Mouse (Mus musculus) G1E (cell line): Measurements from ENCODE around the gene Ccdc73. TPM values are rescaled to one million over a fixed set of nuclear protein-coding genes. Genes with fewer than 3 reads are reported as not detected.
"Not testable (repeated sequence)": the region's sequence is repeated elsewhere in the genome, so short reads cannot be mapped to it uniquely, and the experiment has no call there.

Experiments
- ATAC-seq: 2 replicates; pipeline ENCODE4 v1.8.0; 2016; ENCODE audit warnings: mild to moderate bottlenecking; ENCODE audit not compliant: insufficient number of reproducible peaks, poor library complexity, low FRiP score, severe bottlenecking; ENCODE audit errors: extremely low read depth
- DNase-seq: peaks from one replicate; pipeline ENCODE4 v3.0.0; 2012; ENCODE audit warnings: low spot score
- H3K27me3 ChIP-seq: 2 replicates; pipeline ENCODE4 v1.6.1; 2012; ENCODE audit warnings: mild to moderate bottlenecking, low read length, inconsistent platforms; ENCODE audit not compliant: insufficient read depth
- H3K36me3 ChIP-seq: replicated peaks from 2 replicates; pipeline ENCODE3; 2012; ENCODE audit warnings: mild to moderate bottlenecking, inconsistent platforms
- H3K4me1 ChIP-seq: 2 replicates; pipeline ENCODE4 v1.6.1; 2012; ENCODE audit warnings: low read depth, low read length, inconsistent platforms, mixed read lengths; ENCODE audit not compliant: insufficient read depth
- H3K4me3 ChIP-seq: 2 replicates; pipeline ENCODE4 v1.5.1; 2012; ENCODE audit warnings: low read depth, mild to moderate bottlenecking, inconsistent platforms, low read length, moderate library complexity, mixed read lengths
- H3K9me3 ChIP-seq: replicated peaks from 2 replicates; pipeline ENCODE4 v1.6.1; 2012; ENCODE audit warnings: inconsistent platforms
- CTCF ChIP-seq: IDR thresholded peaks from 2 replicates; pipeline ENCODE4 v1.5.1; 2012; ENCODE audit warnings: low read depth, low read length, inconsistent platforms, mixed read lengths
- GATA1 ChIP-seq: IDR thresholded peaks from 2 replicates; pipeline ENCODE4 v1.6.1; 2012; ENCODE audit warnings: borderline replicate concordance, low read length, inconsistent platforms, mixed read lengths
- GATA2 ChIP-seq: IDR thresholded peaks from 2 replicates; pipeline ENCODE4 v1.6.1; 2012; ENCODE audit warnings: low read depth, low read length, inconsistent platforms, borderline replicate concordance
- POLR2AphosphoS5 ChIP-seq: IDR thresholded peaks from 2 replicates; pipeline ENCODE4 v1.6.1; 2012; ENCODE audit warnings: low read depth, low read length, inconsistent platforms; ENCODE audit not compliant: insufficient replicate concordance
- TAL1 ChIP-seq: conservative IDR thresholded peaks from 2 replicates; pipeline ENCODE4 v1.6.1; 2012; ENCODE audit warnings: low read depth, low read length, inconsistent platforms, mixed read lengths
- polyA plus RNA-seq: library from polyadenylated mRNA; stranded (reverse); fragments of >175 nt; gene quantifications from 2 replicates; pipeline ENCODE4 v1.2.3, GENCODE M21; 2012
- total RNA-seq, 2 experiments: library from RNA; stranded (forward) in 1 of 2; stranded (reverse) in 1 of 2; fragments of 200-1000 nt in 1 of 2; fragments of >200 nt in 1 of 2; fragmentation: Nextera tagmentation in 1 of 2; gene quantifications; 2 replicates each; pipeline ENCODE4 v1.2.3; 2014 to 2017

Ccdc73 gene
- total and polyA plus RNA-seq, 3 experiments: 0.66 to 34.6 TPM; not detected in 1

DNA sequence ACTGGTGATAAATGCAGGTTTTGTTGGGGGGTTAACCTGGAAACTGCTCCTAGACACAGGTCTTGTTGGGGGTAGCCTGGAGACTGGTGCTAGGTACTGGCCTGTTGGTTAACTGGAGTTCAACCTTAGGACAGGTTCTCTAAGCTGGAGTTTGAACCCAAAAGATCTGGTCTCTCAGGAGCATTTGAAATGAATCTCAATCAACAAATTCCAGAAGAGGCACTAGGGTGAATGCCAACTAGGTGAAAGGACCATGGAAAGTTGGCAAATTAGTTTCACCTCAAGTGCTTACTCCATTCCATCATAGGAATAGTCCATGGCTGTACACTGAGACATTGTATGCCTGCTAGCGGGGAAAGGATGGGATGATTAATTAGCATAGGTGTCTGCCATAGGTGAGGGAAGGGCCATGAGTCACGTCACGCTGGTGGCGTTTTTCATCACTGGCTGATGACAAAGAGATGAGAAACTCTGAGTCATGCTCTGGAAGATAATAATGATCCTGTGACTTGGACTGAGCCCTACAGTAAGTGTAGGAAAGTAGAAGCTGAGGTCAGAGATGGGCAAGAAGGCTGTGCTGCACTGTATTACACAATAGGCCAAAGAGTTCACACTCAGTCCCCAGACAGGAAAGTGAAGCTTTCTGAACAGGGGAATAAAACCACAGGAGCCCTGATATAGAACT lies 3.3 kb upstream of the Ccdc73 start:
- Histone ChIP-seq H3K4me3 (no peak overlapping the region), H3K36me3 (no peaks in the 10 kb centered on the region), H3K9me3 (no peaks in the 10 kb centered on the region), H3K4me1 (no peaks in the 10 kb centered on the region), H3K27me3 (0 out of 2 replicates have a peak, but pooled peaks cover 3% of the 10 kb centered on the region)
- ATAC-seq: no peak
- TF ChIP-seq CTCF (no peak), GATA1 (no peak), POLR2AphosphoS5 (no peak), GATA2 (no peak), TAL1 (no peak)
- DNase-seq: no peak

DNA sequence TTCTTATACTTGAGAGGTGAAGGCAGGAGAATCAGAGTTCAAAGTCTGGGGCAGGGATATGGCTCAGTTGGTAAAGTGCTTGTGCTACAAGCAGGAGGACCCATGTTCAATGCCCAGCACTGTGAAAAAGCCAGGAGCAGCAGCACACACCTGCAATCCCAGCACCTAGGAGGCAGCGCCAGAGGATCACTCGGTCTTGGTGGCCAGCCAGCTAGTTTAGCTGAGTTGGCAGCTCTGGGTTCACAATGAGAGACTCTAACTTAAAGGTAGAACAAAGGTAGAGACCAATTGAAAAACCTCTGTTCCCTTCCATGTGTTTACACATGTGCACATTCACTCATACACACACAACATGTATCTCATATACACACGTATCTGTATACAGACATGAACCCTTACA lies 1.5 kb downstream of the Ccdc73 start:
- Histone ChIP-seq H3K4me1 (no peaks in the 10 kb centered on the region), H3K36me3 (no peaks in the 10 kb centered on the region), H3K9me3 (no peaks in the 10 kb centered on the region), H3K27me3 (no peaks in the 10 kb centered on the region), H3K4me3 (no peak overlapping the region)
- no peak for DNase-seq
- TF ChIP-seq GATA2 (no peak), GATA1 (no peak), CTCF (no peak), TAL1 (no peak), POLR2AphosphoS5 (no peak)
- ATAC-seq: no peak

DNA sequence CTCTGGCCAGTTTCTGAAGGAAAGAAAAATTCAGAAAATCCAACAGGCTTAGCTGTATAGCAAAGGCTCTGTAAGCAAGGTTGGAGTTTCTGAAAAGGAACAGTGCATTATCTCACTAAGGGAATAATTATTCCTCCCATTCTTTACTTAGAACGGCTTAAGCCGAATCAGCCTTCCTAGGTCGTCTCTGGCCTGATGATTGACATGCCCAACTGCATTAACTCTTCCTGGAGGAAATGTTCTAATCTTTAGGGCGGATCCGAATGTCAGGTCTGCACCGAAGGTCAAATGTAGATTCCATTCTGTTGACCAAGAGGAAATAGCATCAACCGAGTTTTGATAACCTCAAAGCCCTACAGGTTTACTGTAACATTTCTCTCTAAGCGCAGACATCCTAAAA lies 11.2 kb downstream of the Ccdc73 start:
- Histone ChIP-seq H3K27me3 (peaks cover 3% of the 10 kb centered on the region; the same call in 1 of the 2 replicates), H3K4me3 (no peak overlapping the region), H3K9me3 (no peaks in the 10 kb centered on the region), H3K36me3 (no peaks in the 10 kb centered on the region), H3K4me1 (no peaks in the 10 kb centered on the region)
- DNase-seq: no peak
- TF ChIP-seq GATA1 (no peak), CTCF (no peak), TAL1 (no peak), POLR2AphosphoS5 (no peak), GATA2 (no peak)
- ATAC-seq: no peak

DNA sequence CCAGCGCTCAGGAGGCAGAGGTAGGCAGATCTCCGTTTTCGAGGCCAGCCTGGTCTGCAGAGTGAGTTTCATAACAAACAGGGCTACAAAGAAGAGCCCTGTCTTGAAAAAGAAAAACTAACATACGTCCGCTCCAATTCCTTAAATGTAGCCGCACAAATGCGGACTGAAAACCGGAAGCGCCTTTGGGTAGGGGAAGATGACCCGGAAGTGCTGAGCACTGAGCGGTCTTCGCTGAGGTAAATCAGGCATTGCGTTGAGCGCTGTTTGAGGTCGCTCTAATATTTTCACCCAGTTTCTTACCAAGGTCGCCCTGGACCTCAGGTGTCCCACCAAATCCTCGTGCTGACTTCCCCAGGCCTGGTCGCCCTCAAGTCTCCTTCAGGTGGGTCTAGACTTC lies 18.5 kb downstream of the Ccdc73 start:
- Histone ChIP-seq H3K4me1 (0 out of 2 replicates have a peak, but pooled peaks cover 2% of the 10 kb centered on the region), H3K9me3 (no peaks in the 10 kb centered on the region), H3K4me3 (no peak overlapping the region), H3K36me3 (no peaks in the 10 kb centered on the region), H3K27me3 (peaks cover 8% of the 10 kb centered on the region; the same call in 1 of the 2 replicates)
- ATAC-seq (no peak), DNase-seq (no peak)
- no peak for TF ChIP-seq CTCF
- no peak for TF ChIP-seq GATA2
- TF ChIP-seq GATA1: no peak
- TF ChIP-seq TAL1: no peak
- TF ChIP-seq POLR2AphosphoS5: no peak

DNA sequence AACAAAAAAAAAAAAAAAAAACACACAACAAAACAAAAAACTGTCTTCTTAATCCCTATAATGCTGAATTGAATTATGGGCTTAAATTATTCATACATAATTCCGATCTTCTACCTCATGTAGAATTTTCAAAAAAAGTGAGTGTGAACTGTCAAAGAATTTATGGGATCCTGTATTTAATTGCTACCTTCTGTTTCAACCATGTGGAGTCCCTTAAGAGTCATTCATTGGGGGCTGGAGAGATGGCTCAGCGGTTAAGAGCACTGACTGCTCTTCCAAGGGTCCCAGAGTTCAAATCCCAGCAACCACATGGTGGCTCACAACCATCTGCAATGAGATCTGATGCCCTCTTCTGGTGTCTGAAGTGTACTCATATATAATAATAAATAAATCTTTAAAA lies 19.7 kb downstream of the Ccdc73 start:
- not testable (repeated sequence) for DNase-seq, ATAC-seq, H3K4me3 ChIP-seq, H3K36me3 ChIP-seq, H3K4me1 ChIP-seq, H3K27me3 ChIP-seq, H3K9me3 ChIP-seq

DNA sequence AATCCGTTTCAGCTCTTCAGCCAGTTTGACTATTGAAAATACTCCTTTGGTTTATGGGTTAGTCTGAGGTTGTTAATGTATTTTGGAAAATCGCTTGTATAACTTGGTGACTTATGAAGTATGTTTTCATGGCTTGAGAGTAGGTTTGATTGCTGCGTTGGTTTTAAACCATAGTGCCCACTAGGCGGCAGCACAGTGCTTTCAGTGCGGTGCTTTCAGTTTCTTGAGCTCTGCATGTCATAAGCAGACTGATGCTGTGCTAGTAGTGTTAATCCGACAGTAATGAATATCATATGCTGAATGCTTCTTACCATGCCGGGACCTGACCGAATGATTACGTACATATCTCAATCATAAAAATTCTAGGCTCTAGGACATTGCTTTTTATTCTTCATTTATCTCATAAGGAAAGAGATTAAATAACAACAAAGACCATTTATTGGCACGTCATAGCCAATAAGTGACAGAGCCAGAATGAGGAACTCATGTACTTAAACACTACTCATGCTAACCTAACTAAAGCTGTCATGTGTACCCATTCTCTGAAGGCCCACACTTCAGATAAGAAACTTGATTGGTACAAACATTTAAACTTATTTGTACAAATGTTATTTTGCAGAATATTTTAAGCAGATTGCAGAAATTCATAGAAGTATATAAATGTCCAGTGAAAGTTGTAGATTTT lies 20.4 kb downstream of the Ccdc73 start:
- ATAC-seq (no peak), DNase-seq (peak; percentile 9)
- Histone ChIP-seq H3K4me3 (no peak overlapping the region), H3K27me3 (peaks cover 8% of the 10 kb centered on the region; the same call in 1 of the 2 replicates), H3K9me3 (no peaks in the 10 kb centered on the region), H3K36me3 (no peaks in the 10 kb centered on the region), H3K4me1 (0 out of 2 replicates have a peak, but pooled peaks cover 2% of the 10 kb centered on the region)
- TF ChIP-seq POLR2AphosphoS5: no peak
- TF ChIP-seq GATA1: no peak
- peak; percentile 47; the same call in 1 of the 2 replicates for TF ChIP-seq CTCF
- TF ChIP-seq GATA2: no peak
